Mouse (Mus musculus) olfactory bulb, adult 2 months (tissue): ENCODE data around the gene Plekhg3.

Experiments
- CTCF ChIP-seq: fragments of 200-500 bp; IDR thresholded peaks from 2 replicates; pipeline ENCODE4 v1.5.1; 2012; ENCODE audit warnings: low read depth, mild to moderate bottlenecking, low read length, moderate library complexity; ENCODE audit not compliant: insufficient read depth
- POLR2A ChIP-seq: fragments of 200-500 bp; IDR thresholded peaks from 2 replicates; pipeline ENCODE4 v1.6.1; 2012; ENCODE audit warnings: mild to moderate bottlenecking, low read depth, low read length, moderate library complexity; ENCODE audit not compliant: insufficient read depth

- TF ChIP-seq CTCF (no peak), POLR2A (no peak)
These were observed 27.5 kb downstream of the Plekhg3 start for GRCm38 (mm10) chr12:76558206-76558605.
